Mouse (Mus musculus) urinary bladder, postnatal 25 days (tissue): ENCODE data around the gene Cluh.

Source experiments
- DNase-seq: peaks from one replicate; pipeline ENCODE4 v3.0.0; 2022; ENCODE audit warnings: low spot score

Cluh gene

GRCm38 (mm10) chr11:74648676-74649075 is 619 bp upstream of the Cluh start:
- no peak for DNase-seq

GRCm38 (mm10) chr11:74649647-74650551 is 604 bp downstream of the Cluh start:
- DNase-seq: peak; percentile 40

GRCm38 (mm10) chr11:74650576-74651100 is 1.3 kb downstream of the Cluh start:
- DNase-seq: no peak

- no peak for DNase-seq
These were observed 3.5 kb downstream of the Cluh start for GRCm38 (mm10) chr11:74652791-74653191.

GRCm38 (mm10) chr11:74653385-74653784 is 4.1 kb downstream of the Cluh start:
- DNase-seq: no peak

- DNase-seq: no peak
These were observed 6.6 kb downstream of the Cluh start for GRCm38 (mm10) chr11:74655941-74656340.

- DNase-seq: no peak
These were observed 11.0 kb downstream of the Cluh start for GRCm38 (mm10) chr11:74660336-74660735.

GRCm38 (mm10) chr11:74661641-74662040 is 12.3 kb downstream of the Cluh start:
- no peak for DNase-seq

GRCm38 (mm10) chr11:74662221-74662620 is 12.9 kb downstream of the Cluh start:
- DNase-seq: no peak

- no peak for DNase-seq
These were observed 15.0 kb downstream of the Cluh start for GRCm38 (mm10) chr11:74664279-74664678.

GRCm38 (mm10) chr11:74664906-74665305 is 15.6 kb downstream of the Cluh start:
- no peak for DNase-seq

- no peak for DNase-seq
These were observed 16.5 kb downstream of the Cluh start for GRCm38 (mm10) chr11:74665631-74666283.

GRCm38 (mm10) chr11:74666284-74666652 is 17.0 kb downstream of the Cluh start:
- DNase-seq: no peak

GRCm38 (mm10) chr11:74666776-74667581 is 17.7 kb downstream of the Cluh start:
- no peak for DNase-seq

GRCm38 (mm10) chr11:74667582-74668010 is 18.3 kb downstream of the Cluh start:
- DNase-seq: no peak

GRCm38 (mm10) chr11:74668466-74668865 is 19.2 kb downstream of the Cluh start:
- DNase-seq: no peak

GRCm38 (mm10) chr11:74668971-74669370 is 19.7 kb downstream of the Cluh start:
- DNase-seq: no peak

GRCm38 (mm10) chr11:74670151-74670550 is 20.9 kb downstream of the Cluh start:
- no peak for DNase-seq

- no peak for DNase-seq
These were observed 21.7 kb downstream of the Cluh start for GRCm38 (mm10) chr11:74671013-74671412.

- no peak for DNase-seq
These were observed 22.5 kb downstream of the Cluh start for GRCm38 (mm10) chr11:74671839-74672238.

- DNase-seq: no peak
These were observed 23.7 kb downstream of the Cluh start for GRCm38 (mm10) chr11:74672901-74673513.

- DNase-seq: no peak
These were observed 24.3 kb downstream of the Cluh start for GRCm38 (mm10) chr11:74673561-74673960.
